Mouse (Mus musculus): Measurements from ENCODE around the gene Tmem43. TPM values are rescaled to one million over a fixed set of nuclear protein-coding genes. Genes with fewer than 3 reads are reported as not detected.

The Tmem43 gene
- 51.6 and 52.0 TPM in 2 replicates for polyA plus RNA-seq (2015; fragmentation: Nextera tagmentation; extraction: Ambion mirVana)

DNA sequence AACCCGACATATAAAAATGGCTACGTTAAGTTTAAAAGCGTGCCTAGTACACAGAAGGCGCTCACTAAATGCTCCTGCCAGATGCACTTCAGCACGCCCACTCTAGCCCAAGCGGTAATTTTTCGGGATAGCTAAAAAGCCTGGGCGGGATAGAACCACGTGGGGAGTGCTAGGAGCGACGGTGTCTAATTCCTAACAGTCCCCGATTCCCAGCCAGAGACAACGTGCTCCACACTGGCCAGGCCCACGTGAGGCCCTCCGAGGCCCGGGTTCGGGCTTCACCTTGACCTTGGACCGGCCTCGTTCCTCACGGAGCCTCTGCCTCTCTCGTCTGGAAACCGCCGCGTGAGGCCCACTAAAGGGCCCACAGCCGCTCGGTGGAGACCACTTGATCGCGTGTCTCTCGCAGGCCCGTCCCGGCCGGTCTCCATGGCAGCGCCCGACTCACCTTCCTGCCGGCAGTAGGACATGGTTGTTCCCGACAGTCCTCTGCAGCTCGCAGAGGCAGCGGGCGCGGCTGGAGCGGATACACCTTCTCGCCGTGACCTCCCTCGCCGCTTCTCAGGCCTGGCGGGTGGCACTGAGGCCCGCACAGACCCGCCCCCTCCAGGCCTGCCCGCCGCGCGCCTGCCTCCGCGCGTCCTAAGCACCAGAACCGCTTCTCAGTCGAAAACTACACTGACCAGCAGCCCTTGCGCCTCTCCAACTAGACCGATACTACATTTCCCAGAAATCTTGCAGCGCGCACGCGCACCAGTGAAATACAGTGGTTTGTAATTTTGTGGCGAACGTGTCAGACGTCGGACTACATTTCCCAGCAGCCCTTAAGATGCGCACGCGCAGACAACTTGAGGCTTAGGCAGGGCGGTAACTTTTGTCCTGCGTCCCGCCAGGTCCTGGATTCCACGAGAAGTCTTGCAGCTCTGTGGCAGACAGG lies at the start of gene Tmem43, which contains the start of gene Chchd4:
TSS of gene Tmem43 (plus strand) at position 836 of the 937 bp plus-strand sequence.
TSS of gene Chchd4 (minus strand) at position 679 of the 937 bp plus-strand sequence.
- no peaks in the 10 kb centered on the region for H3K9me3 ChIP-seq
- H3K4me1 ChIP-seq = peaks cover 20% of the 10 kb centered on the region
- under 1% methylated on average over 74 of the region's 74 CpGs for WGBS
- H3K27ac ChIP-seq = peak within 1 kb of the TSS; percentile 77
- H3K9ac ChIP-seq = peak within 1 kb of the TSS; percentile 71
- peak within 1 kb of the TSS; percentile 88 for H3K4me2 ChIP-seq
- peak within 1 kb of the TSS; percentile 68 for H3K4me3 ChIP-seq
- no peaks in the 10 kb centered on the region for H3K27me3 ChIP-seq (replicated peaks)
- peak; percentile 96 for ATAC-seq (replicated peaks)
- peaks cover 9% of the 10 kb centered on the region for H3K36me3 ChIP-seq (replicated peaks)

DNA sequence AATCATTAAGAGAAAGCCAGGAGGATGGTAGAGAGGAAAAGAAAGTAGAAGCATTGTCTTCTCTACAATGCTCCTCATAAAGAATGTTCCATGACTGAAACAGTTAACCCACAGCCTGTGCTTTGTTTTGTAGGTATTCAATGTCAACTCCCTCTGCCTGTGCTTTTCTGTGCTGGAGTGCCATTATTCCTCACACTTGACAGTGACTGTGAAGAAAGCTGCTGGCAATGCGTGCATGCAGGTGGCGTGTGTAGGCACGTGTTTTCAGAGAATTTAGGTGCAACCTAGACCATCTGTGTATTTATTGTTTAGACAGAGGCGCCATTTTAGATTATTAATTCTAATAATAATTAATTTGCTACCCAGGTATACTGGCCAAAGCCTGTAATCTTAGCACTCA lies 49.4 kb upstream of the Tmem43 start:
- WGBS = 56% methylated on average over 4 of the region's 4 CpGs
- H3K36me3 ChIP-seq (replicated peaks) = no peaks in the 10 kb centered on the region
- no peak overlapping the region for H3K4me2 ChIP-seq
- H3K9me3 ChIP-seq = no peaks in the 10 kb centered on the region
- no peak overlapping the region for H3K27ac ChIP-seq
- no peak for ATAC-seq (replicated peaks)
- H3K4me3 ChIP-seq = no peak overlapping the region
- no peaks in the 10 kb centered on the region for H3K4me1 ChIP-seq
- H3K9ac ChIP-seq = no peak overlapping the region
- H3K27me3 ChIP-seq (replicated peaks) = no peaks in the 10 kb centered on the region

DNA sequence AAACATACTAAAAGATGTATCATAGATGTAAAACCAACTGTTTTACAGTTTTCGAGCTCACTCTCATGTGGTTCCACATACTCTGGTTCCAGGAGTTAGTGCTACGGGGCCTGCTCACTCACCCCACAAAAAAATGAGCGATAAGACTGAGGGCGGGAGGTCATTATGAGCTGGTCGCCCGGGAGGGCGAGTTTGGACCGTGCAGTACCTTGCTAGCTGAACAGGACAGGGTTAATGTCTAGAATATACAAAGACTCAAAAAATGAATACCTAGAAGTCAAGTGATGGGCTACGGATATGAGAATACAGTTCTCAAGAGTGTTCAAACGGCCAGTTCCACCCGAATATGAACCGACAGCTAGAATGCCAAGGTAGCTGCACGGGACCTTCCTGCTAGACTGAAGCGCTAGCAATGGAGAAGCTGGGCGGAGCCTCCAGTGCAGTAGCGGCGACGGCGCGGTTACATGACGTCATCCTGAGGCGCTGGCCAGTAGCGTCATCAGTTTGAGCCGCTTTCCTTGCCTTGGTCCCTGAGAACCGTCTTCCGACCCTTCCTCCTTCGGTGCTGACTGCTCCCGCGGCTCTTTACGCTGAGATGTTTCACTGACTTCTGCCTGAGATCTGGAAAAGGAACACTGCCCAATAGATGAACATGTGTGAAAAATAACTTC lies 32.9 kb upstream of the Tmem43 start:
- H3K4me2 ChIP-seq = peak overlapping the region; percentile 86
- peak overlapping the region; percentile 77 for H3K27ac ChIP-seq
- peak overlapping the region; percentile 68 for H3K9ac ChIP-seq
- peak overlapping the region; percentile 58 for H3K4me3 ChIP-seq
- H3K27me3 ChIP-seq (replicated peaks) = peaks cover 12% of the 10 kb centered on the region
- peak; percentile 97 for ATAC-seq (replicated peaks)
- H3K9me3 ChIP-seq = no peaks in the 10 kb centered on the region
- no peaks in the 10 kb centered on the region for H3K36me3 ChIP-seq (replicated peaks)
- WGBS = 3% methylated on average over 30 of the region's 30 CpGs
- H3K4me1 ChIP-seq = peaks cover 11% of the 10 kb centered on the region

DNA sequence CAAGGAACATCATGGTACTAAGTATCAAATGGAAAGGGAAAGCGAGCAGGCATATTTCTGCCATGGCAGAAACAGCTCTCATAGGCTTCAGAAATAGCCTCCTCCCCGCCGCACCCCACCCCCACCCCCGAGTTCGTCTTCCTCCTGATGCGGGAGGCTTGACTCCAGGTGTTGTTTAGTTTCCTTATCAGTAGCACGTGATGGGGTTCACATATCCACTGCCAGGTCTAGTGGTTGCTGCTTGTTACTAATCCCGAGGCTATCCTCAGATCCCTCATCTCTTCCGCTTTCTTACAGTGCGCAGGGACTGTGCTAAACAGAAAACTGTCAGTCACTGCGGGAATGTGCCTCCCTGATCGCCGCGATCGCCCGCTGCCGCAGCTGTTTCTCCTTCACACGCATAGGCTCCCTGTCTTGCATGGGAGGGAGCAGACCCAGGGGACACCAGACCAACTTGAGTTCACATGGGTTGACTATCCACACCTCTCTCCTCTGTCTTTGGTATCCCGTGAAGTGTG lies 32.3 kb upstream of the Tmem43 start:
- 4% methylated on average over 19 of the region's 19 CpGs for WGBS

DNA sequence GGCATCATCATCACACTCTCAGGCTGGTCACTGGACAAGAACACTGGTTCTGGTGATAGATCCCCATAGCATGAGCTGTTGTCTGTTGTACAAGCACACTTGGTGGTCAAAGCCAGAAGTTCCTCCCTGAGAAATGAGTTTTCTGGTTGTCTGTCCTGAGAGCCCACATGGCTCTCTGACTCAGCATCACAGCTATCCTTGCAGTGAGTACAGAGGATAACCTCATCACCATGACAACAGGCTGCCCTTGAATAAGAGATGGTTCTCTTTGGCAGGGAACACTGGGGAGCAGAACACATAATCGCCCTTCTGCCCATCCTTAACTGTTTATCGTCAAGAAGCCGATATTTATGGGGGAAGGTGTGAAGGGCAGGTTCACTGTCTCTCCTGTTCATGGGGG lies 28.2 kb upstream of the Tmem43 start:
- Histone ChIP-seq H3K36me3 (replicated peaks) (no peaks in the 10 kb centered on the region), H3K4me1 (peaks cover 8% of the 10 kb centered on the region), H3K9me3 (no peaks in the 10 kb centered on the region), H3K27ac (no peak overlapping the region), H3K4me3 (no peak overlapping the region), H3K4me2 (no peak overlapping the region), H3K9ac (no peak overlapping the region), H3K27me3 (replicated peaks) (no peaks in the 10 kb centered on the region)
- no peak for ATAC-seq (replicated peaks)
- 80% methylated on average over 3 of the region's 3 CpGs for WGBS

More for the DNA sequence above, 32.3 kb upstream of the Tmem43 start:
- H3K4me1 ChIP-seq = peaks cover 11% of the 10 kb centered on the region
- H3K9ac ChIP-seq = peak overlapping the region; percentile 55
- H3K27ac ChIP-seq = peak overlapping the region; percentile 77
- peak overlapping the region; percentile 58 for H3K4me3 ChIP-seq
- peak; percentile 72 for ATAC-seq (replicated peaks)
- H3K4me2 ChIP-seq = peak overlapping the region; percentile 86
- no peaks in the 10 kb centered on the region for H3K9me3 ChIP-seq
- H3K36me3 ChIP-seq (replicated peaks) = no peaks in the 10 kb centered on the region
- peaks cover 9% of the 10 kb centered on the region for H3K27me3 ChIP-seq (replicated peaks)

DNA sequence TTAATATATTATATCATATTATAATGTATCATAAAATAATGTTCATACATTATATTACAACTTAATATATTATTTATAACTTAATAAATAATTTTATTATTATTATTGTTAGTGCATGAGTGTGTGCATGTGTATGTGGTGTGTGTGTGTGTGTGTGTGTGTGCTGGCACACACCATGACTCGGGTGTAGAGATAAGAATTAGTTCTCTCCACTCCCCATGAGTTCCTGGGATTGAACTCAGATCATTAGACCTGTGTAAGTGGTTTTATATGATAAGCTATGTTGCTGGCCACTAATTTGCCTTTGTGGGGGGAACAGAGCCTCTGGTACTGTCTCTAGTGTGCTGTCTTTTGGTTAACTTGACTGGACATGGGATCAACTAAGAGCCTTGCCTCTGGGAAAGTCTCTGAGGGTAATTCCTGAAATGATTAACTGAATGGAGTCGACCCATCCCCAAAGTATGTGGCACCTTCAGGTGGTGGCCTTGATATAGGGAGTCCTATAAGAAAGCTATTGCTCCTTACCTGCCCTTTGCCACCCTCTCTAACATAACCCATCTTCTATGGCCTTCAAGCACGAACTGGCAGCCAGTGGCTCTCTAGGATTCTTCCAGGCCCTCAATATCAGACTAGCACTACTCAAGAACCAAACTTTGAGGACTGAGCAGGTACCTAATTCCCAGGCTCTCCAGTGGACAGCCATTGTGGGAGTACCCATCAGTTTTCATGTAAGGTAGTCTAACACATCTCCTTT lies 23.9 kb upstream of the Tmem43 start:
- ATAC-seq (replicated peaks) = no peak
- H3K36me3 ChIP-seq (replicated peaks) = no peaks in the 10 kb centered on the region
- no peak overlapping the region for H3K9ac ChIP-seq
- H3K4me2 ChIP-seq = no peak overlapping the region
- 57% methylated on average over 3 of the region's 3 CpGs for WGBS
- no peaks in the 10 kb centered on the region for H3K27me3 ChIP-seq (replicated peaks)
- no peaks in the 10 kb centered on the region for H3K9me3 ChIP-seq
- H3K4me1 ChIP-seq = no peaks in the 10 kb centered on the region
- H3K4me3 ChIP-seq = no peak overlapping the region
- no peak overlapping the region for H3K27ac ChIP-seq

DNA sequence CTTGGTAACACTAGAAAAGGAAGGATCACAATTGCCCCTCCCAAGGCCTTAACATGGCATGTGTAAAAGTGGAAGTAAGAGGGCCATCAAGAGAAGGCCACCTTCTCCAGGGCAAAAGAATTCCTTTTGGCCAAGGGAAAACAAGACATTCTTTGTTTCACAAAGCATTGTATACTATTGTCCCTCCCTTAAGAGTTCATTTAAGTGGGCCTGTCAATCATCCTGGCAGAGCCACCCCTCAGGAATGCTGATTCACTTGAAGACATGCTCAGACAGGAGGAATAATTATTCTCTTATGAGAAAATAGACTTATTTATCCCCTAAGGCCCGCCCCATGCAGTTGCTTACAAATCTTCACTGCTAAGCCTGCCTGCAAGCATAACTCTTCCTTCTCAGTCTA lies 21.4 kb upstream of the Tmem43 start:
- no peaks in the 10 kb centered on the region for H3K4me1 ChIP-seq
- H3K4me3 ChIP-seq = no peak overlapping the region
- no peak overlapping the region for H3K4me2 ChIP-seq
- H3K9ac ChIP-seq = no peak overlapping the region
- H3K36me3 ChIP-seq (replicated peaks) = no peaks in the 10 kb centered on the region
- 63% methylated on average over 1 of the region's 1 CpGs for WGBS
- H3K9me3 ChIP-seq = no peaks in the 10 kb centered on the region
- ATAC-seq (replicated peaks) = no peak
- H3K27me3 ChIP-seq (replicated peaks) = no peaks in the 10 kb centered on the region
- no peak overlapping the region for H3K27ac ChIP-seq

DNA sequence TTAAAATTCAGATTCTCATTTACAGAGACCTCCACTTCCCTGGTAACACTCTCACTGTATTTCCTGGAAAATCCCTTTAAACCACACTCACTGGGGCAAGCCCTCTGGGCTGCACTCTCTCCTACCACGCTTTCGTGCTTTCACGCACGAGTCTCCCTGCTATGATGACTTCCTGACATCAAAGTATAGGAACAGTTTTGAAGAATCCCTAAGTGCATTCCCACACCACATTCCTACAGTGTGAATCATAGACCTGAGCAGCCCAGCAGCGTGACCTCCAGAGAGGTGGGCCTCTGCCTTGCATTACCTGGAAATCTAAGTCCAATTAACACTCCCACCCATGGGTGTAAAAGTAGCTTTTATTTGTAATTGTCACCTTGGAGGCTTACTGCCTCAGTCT lies 19.0 kb upstream of the Tmem43 start:
- no peak overlapping the region for H3K27ac ChIP-seq
- ATAC-seq (replicated peaks) = no peak
- no peaks in the 10 kb centered on the region for H3K9me3 ChIP-seq
- WGBS = 75% methylated on average over 5 of the region's 5 CpGs
- H3K9ac ChIP-seq = no peak overlapping the region
- H3K4me1 ChIP-seq = no peaks in the 10 kb centered on the region
- H3K27me3 ChIP-seq (replicated peaks) = no peaks in the 10 kb centered on the region
- H3K36me3 ChIP-seq (replicated peaks) = no peaks in the 10 kb centered on the region
- H3K4me3 ChIP-seq = no peak overlapping the region
- no peak overlapping the region for H3K4me2 ChIP-seq

DNA sequence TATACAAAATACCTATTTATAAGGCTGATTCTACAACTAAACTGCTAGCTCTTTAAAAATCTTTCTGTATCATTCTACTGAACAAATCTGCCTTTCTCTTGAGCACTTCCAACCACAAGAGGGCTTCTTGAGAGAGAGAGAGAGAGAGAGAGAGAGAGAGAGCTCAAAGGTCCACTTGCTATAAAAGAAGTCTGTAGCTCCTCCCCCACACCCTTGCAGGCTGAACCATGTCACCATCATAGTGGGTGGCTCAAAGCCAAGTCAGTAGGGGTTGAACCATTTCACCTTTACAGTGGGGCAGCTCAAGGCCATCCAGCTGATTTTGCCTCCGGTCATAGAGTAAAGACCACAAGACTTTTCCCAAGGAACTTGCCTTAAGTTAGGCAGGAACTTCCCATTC lies 14.0 kb upstream of the Tmem43 start:
- Histone ChIP-seq H3K9ac (no peak overlapping the region), H3K27me3 (replicated peaks) (no peaks in the 10 kb centered on the region), H3K4me3 (no peak overlapping the region), H3K4me1 (no peaks in the 10 kb centered on the region), H3K36me3 (replicated peaks) (peaks cover 8% of the 10 kb centered on the region; the same call in 1 of the 2 replicates), H3K9me3 (no peaks in the 10 kb centered on the region), H3K4me2 (no peak overlapping the region), H3K27ac (no peak overlapping the region)
- no peak for ATAC-seq (replicated peaks)
- WGBS = 98% methylated on average over 1 of the region's 1 CpGs

DNA sequence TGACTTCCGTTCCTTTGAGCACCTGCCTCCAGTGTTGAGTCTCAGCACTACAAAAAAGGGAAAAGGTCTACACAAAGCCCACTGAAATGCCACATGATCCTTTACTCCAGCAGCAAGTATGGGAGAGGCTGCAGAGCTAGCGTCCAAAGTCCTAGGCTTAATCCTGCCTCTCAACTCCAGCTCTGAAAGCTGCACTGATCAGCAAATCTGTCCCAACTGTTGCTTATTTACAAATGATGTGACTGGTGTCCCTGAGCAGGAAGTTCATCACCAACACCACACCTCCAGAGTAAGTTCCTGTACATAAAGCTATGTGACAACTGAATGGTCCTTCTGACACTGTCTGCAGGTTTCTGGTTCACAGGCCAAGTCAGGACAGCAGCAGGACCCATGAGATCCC lies 7.7 kb upstream of the Tmem43 start:
- 93% methylated on average over 2 of the region's 2 CpGs for WGBS
- no peak overlapping the region for H3K9ac ChIP-seq
- H3K36me3 ChIP-seq (replicated peaks) = peaks cover 22% of the 10 kb centered on the region
- no peaks in the 10 kb centered on the region for H3K9me3 ChIP-seq
- H3K4me1 ChIP-seq = no peaks in the 10 kb centered on the region
- H3K4me2 ChIP-seq = no peak overlapping the region
- no peak overlapping the region for H3K4me3 ChIP-seq
- no peak overlapping the region for H3K27ac ChIP-seq
- no peaks in the 10 kb centered on the region for H3K27me3 ChIP-seq (replicated peaks)
- ATAC-seq (replicated peaks) = no peak

DNA sequence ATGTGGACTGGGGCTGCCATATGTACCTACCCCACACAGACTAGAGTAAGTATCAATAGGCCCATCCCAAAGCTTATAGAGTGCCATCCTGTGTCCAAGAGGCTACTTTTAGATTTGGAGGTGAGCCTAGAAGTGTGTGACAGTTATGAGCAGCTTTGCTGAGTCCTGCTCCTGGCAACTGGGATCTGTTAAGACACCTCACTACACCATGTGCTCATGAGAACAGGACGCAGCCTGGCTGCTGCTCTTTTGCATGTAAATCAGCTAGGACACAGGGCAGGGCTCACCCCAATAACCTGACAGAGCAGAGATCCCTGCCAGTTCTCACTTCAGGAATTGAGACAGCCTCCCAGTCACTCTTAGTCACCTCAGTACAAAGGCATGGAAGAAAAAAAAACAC lies 6.4 kb upstream of the Tmem43 start:
- Histone ChIP-seq H3K36me3 (replicated peaks) (peaks cover 22% of the 10 kb centered on the region), H3K4me3 (no peak overlapping the region), H3K27ac (no peak overlapping the region), H3K9ac (no peak overlapping the region), H3K4me2 (no peak overlapping the region), H3K27me3 (replicated peaks) (no peaks in the 10 kb centered on the region), H3K9me3 (no peaks in the 10 kb centered on the region), H3K4me1 (peaks cover 4% of the 10 kb centered on the region)
- 86% methylated on average over 1 of the region's 1 CpGs for WGBS
- ATAC-seq (replicated peaks) = no peak

DNA sequence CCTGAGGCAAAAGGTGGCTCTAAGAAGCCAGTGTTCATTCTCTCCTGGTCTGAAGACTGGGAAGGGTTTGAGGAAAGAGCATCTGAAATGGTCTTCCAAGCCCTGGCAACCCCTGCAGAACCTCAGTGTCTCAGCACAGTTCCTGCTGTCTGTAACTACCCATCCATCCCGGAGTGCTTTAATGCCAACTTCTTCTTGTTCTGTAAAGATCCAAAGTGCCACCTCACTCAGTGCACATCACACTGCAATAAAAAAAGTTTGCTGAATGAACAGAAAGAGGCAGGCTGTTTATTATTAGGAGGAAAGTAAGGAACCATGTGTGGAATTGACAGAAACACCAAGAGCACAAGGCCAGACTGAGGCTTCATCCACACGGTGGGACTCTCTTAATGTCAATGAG lies 2.8 kb upstream of the Tmem43 start:
- WGBS = 93% methylated on average over 2 of the region's 2 CpGs
- H3K9ac ChIP-seq = no peak overlapping the region
- H3K9me3 ChIP-seq = no peaks in the 10 kb centered on the region
- H3K4me3 ChIP-seq = no peak overlapping the region
- no peak overlapping the region for H3K4me2 ChIP-seq
- no peak for ATAC-seq (replicated peaks)
- peaks cover 8% of the 10 kb centered on the region for H3K36me3 ChIP-seq (replicated peaks)
- H3K27ac ChIP-seq = no peak overlapping the region
- peaks cover 20% of the 10 kb centered on the region for H3K4me1 ChIP-seq
- no peaks in the 10 kb centered on the region for H3K27me3 ChIP-seq (replicated peaks)
